Mouse (Mus musculus): Measurements from ENCODE around the gene Ylpm1.

Ylpm1 gene

DNA sequence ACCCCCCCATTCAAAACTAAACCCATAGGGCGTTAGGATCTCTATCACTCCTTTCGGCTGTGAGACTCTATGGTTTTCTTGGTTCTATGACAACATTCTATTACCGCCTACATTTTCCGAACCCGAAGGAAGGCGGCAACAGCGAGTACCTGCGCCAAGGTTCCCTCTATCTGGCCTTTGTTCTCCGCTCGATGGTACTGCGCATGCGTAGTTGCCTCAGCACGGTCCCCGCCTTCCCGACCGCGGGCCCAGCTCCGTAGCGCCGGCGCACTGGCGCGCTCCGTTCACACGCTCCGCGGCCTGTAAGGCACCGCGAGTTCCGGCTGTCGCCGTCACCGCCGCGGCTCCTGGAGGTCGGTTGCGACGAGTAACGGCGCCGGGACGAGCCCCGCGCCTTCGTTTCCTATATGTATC lies at the start of gene Ylpm1:
Gene Ylpm1, plus strand, starts transcription at position 239 of the 414 bp plus-strand sequence.
- peak; percentile 95 for DNase-seq (ENCODE audit: low spot score)

DNA sequence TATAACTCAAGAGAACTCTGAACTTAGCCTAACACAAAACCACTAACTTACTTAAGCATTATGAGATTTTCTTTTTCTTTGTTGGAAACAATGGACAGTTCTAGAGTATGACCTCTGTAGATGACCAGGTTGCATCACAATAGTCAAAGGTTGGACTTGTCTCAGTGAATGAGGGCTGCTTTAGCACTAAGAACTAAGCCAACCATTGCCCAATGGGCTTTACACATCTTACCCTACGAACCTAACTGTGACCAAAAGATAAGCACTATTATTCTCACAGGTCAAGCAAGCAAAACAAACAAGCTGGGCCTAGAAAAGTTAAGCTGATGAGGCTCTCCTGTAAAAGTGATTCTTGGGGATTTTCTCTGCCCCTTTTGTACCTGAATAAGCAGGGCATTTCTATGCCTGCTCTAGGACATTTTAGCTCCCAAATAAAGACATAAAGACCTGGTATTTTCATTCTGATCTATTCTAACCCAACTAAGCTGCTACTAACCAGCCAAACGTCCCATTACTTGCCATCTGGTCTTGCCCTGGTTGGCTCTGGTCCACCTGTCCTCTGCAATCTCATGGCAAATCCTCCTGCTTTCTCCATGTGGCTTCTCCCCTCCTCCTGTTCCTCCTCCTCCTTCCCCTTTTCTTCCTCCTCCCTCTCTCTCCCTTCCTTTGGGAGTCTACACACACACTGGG lies 48.1 kb upstream of the Ylpm1 start:
- no peak for DNase-seq (ENCODE audit: low spot score)

DNA sequence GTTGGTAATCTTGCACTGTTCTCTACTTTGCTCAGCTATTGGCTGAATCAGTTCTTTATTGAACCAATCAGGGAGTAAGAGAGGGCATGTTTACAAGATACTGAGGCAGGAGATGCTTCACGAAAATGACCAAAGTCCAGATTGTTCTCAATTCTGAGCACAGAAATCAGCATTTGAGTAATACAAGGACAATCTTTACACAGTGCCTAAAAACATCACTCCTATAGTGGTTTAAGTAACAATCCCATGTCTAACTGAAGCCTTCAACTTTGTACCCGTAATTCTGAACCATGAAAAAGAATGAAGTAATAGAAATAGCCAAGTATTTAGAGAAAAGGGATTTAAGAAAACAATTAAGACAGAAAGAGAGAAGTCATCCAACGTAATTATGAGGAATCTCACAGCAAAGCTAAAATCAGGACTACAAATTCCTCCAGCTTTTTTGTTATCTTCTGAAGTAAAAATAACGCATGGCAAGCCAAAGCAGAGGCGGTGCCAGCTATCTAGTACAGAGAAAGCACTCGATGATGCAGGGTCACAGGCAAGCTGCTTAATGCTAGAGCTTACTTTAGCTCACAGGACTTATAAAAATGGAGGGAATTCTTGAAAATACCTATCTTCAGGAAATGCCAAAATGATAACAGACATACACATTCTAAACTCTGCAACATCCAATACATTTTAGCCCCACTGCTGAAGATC lies 47.4 kb upstream of the Ylpm1 start:
- no peak for DNase-seq (ENCODE audit: low spot score)

DNA sequence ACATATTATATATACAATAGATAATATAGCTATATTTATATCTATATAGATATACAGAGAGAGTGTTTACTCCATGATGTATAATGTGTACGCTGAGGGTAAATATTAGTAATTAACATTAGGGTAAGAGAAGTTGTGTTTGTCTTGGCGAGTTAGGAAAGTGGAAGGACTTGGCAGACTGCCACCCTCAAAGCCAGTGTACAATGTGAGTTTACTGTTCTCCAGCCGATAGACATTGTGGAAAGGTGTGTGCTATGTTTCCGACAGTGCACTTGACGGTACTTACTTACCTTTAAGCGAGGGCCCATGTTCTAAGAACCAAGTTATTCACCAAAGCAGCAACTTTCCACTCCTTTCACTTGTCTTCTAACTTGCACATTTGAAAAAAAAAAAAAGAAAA lies 45.4 kb upstream of the Ylpm1 start:
- no peak for DNase-seq (ENCODE audit: low spot score)

DNA sequence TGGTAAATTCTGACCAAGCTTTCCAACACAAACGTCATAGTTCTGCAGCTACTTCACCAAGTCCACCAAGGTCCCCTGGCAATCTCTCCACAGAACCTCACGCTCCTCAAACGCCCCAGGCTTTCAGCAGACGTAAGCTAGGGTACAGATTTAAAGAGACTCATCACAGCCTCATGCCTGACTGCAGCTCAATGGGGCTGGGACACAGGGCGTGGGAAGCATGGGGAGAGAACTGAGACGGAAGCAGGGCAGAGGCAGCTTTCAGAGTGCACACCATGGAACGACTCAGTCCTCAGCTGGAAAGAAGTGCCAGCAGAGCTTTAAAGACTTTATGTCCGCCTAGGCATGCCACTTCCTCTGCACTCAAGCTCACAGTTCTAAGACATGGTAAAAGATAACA lies 44.6 kb upstream of the Ylpm1 start:
- DNase-seq (ENCODE audit: low spot score), result no peak

DNA sequence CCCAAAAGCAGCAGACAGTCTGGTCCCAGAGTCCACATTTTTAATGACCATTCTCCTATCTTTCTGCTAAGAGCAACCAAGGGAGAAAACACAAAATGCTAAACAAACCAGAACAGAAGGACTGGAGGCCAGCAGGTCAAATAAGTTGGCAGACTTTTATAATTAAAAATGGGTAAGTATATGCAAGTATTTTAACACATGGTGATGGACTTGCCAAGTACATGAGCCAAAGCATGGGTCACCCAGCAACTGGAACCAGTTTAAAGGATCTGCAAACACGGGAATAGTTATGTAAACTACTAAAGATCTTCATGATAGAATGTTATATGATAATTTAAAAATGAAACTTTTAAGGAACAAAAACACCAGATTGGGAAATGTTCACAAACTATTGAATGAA lies 43.8 kb upstream of the Ylpm1 start:
- DNase-seq (ENCODE audit: low spot score), result no peak

DNA sequence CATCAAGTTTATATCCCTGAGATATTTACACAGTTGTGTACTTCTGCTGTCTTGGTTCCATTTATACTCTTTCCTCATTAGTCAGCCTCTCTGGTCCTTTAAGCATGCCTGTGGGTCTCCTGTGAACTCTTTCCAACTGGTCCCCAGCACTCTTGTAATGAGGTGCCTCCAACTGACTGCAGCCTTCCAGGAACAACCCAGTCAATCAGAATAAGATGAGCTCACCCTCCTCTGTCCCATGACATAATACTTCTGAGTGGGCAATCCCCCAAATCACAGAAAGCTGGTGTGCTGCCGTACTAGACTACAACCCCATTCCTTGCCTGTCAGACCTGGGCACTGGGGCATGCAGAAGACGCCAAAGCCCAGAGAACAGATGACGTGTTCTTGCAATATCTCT lies 39.8 kb upstream of the Ylpm1 start:
- DNase-seq (ENCODE audit: low spot score), result no peak

DNA sequence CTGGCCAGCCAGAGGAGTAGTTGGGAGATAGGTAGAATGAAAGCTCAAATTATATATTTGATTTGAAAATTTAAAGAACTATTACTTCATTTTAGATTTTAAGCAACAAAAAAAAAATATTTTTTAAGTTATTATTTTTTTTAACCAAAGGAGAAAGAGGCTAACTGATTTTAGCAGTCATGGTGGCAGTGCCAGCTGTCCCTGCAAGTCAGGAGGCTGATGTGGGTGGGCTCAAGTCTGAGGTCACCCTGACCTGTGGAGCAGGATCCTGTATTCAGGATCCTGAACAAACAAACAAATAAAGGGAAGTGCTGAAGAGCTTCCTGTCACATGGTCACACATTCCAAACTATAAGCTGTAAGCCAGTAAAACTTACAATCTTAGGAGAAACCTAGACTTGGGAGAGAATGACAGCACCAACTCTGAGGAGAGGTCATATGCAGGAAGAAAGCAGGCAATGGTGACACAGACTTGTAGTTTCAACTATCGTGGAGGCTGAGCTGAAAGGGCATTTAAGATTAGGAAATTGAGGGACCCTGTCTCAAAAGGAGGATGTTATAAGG lies 37.2 kb upstream of the Ylpm1 start:
- no peak for DNase-seq (ENCODE audit: low spot score)

DNA sequence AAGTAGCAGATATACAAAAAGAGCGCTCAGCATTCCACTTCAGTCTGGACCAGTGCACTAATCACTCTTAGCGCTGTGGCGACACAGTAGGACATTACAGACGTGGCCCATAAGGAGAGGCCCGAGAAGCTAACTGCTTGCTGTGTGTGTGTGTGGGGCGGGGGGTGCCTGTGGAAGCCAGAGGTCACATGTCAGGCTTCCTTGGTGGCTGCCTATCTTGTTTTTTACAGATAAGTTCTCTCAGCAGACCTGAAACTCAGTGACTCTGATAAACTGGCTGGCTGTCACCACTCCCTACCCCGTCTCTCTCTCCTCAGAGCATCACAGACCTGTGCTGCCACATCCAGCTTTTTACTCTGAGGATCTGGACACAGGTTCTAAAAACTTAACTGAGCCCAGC lies 33.5 kb upstream of the Ylpm1 start:
- no peak for DNase-seq (ENCODE audit: low spot score)

DNA sequence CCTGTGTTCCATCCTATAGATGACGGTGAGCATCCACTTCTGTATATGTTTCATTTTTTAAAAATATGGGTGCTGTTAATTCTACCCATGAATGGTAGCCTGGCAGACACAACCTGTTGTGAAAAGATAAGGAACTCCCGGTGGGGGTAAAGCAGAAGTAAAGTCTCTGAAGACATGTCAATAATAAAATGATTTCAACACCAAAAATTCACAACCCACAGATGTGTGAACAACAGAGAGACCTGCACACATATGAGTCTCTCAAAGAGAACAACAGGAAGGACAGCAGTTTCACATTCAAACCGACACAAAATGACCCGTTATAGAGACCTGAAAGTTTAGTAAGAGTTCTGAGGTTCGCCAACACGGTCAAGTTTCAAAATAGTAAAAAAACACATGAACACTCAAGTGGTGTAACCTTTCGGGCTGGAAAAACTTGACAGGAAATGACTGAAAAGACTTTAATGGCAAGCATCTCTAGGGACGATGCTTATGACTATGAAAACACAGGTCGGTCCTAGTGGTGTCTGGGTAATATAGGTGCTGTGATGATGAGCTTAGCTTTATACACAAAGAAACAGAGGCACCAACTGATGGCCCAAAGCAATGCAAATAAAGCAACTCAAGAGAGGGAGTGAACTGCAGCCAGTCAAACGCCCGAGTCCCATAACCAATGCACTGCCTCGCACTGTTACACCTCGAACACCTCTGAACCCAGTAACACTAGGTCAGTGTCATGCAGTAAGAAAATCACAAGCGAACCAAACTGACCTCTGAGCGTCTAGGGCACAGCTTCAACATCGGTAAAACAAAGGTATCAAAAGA lies 27.1 kb upstream of the Ylpm1 start:
- DNase-seq (ENCODE audit: low spot score), result no peak

DNA sequence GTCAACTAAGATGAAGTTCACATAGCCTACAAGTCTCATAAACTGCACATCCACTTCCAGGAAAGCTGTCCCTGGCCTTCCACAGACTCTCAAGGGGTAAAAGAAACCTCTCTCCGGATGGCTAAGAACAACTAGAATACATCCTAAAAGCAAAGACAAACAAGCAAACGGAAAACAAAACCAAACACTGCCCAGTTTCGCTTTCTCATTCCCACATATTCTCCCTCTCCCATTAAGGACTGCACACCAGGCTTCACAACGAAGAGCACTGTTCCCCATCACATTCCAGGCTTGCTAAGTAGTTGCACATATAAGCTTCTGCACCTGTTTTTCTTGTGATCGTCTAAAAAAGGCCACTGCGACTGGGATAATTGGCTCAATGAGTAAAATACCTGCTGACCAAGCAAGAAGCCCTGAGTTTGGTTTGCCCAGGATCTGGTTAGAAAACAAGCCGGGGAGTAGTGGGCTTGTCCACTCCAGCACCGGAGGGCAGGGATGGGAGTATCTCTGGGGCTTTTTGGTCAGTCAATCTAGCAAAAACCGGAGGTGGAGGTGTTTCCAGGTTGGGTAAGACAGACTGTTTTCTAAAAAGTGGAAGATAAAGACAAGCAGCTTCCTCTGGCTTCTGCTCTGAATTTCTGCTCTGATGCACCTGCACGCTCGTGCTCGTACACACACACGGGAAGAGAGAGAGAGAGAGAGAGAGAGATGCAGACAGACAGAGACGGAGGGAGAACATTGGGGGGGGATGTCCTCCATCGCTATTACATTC lies 26.3 kb upstream of the Ylpm1 start:
- no peak for DNase-seq (ENCODE audit: low spot score)

DNA sequence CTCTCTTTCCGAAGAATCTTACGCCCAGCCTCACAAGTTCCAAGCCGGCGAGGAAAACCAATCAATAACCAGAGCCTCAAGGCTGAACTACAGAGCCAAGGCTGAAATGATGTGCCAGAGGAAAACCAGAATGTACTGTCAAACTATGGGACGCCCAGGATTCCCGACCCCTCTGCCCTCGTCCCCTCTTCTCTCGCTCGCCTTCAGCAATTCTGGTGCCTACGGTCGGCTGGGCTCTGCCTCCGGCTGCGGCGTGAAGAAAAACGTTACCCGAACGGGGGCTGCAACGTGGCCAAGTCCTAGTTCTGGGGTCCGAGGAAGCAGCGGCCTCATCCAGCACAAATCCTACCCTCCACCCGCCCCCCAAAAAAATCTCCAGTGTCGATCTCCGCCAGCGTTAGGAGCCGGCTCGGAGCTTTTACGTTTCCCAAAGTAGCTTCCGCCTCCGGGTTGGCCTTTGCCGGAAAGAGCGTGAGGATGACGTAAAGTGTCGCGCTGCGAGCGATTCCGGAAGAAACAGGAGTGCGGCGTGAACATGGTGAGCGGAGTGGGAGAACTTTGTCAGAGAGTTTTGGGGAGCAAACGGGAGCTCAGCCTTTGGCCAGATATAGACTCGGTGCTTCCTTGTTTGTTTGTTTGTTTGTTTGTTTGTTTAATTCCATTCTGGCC lies 25.6 kb upstream of the Ylpm1 start, which contains the start of the genes Fcf1 and Arel1:
Gene Fcf1, plus strand, starts transcription at position 470 of the 669 bp plus-strand sequence.
Gene Arel1, minus strand, starts transcription at position 473 of the 669 bp plus-strand sequence.
- peak; percentile 83 for DNase-seq (ENCODE audit: low spot score)

DNA sequence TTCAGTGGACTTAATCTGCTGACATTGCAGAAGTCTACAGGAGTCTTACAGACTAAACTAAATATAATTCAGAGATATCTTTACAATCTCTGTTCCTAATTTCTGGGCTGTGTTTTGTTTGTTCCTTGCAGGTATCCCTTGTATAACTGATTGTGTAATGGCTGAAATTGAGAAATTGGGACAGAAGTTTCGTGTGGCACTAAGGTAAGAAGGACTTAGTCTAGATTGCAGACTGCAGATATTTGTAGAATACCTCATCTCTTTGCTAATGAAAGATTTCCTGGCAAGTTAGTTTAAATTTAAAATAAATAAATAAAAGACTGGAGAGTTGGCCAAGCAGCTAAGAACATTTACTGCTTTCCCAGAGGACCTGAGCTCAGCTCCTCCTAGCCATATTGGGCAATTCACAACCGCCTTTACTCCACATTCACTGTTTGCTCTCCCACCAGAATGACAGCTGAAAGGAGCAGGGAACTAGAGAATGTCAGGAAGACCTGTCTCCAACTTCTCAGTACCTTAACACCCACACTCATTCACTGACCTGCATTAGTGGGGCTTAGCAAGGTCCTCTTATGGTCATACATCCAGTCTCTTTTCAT lies 16.8 kb upstream of the Ylpm1 start:
- no peak for DNase-seq (ENCODE audit: low spot score)

DNA sequence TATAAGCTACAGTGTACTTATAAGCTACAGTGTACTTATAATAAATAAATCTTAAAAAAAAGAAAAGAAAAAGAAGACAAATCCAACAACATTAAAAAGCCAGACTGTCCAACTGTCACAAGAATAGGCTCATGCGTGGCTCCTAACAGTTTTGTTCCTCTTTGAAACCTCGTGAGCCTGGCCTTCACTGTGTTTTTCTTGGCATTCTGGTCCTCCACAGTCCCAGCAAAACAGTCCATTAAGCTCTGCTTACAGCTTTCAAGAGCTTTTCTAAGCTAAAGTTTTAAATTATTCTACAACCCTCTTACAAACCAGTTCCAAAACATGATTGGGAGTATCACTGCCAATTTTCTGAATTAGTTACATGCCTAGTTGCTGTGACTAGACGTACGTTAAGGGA lies 6.7 kb upstream of the Ylpm1 start:
- no peak for DNase-seq (ENCODE audit: low spot score)

DNA sequence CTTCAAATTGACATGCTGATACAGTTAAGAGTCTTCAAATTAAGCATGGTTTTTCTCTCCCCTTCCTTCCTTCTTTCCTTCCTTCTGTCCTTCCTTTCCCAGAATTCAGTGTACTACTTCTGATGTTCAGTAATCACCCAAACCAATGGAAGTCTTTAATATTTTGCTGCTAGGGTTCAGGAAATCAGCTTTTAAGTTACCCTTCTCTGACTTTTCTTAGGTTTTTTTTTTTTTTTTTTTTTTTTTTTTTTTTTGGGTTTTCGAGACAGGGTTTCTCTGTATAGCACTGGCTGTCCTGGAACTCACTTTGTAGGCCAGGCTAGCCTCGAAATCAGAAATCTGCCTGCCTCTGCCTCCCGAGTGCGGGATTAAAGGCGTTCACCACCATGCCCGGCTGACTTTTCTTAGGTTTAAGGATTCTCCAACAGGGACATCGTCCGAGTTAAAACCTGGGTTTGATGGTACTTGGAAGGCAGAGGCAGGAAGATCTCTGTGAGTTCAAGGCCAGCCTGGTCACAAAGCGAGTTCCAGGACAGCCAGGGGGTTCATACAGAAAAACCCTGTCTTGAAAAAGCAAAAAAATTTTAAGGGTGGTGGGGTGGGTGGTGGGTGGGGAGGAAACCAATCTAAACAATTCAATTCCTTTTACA lies 884 bp upstream of the Ylpm1 start:
- no peak for DNase-seq (ENCODE audit: low spot score)

DNA sequence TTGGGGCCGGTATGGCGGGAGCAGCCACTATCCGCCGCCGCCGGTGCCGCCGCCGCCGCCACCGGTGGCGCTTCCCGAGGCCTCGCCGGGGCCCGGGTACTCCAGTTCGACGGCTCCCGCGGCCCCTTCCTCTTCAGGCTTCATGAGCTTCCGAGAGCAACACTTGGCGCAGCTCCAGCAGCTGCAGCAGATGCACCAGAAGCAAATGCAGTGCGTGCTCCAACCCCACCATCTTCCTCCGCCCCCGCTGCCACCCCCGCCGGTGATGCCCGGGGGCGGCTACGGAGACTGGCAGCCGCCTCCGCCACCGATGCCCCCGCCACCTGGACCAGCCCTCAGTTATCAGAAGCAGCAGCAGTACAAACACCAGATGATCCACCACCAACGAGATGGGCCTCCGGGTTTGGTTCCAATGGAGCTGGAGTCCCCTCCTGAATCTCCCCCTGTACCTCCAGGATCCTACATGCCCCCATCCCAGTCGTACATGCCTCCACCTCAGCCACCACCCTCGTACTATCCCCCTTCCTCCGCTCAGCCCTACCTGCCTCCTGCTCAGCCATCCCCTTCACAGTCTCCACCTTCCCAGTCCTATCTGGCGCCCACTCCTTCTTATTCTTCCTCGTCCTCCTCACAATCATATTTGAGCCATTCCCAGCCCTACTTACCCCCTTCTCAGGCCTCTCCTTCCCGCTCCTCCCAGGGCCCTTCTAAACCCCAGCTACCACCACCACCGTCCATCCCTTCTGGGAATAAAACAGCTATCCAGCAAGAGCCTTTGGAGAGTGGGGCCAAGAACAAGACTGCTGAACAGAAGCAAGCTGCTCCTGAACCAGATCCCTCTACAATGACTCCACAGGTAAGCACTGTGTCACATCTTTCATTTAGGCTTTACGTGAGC lies 629 bp downstream of the Ylpm1 start:
- DNase-seq (ENCODE audit: low spot score), result peak; percentile 5

DNA sequence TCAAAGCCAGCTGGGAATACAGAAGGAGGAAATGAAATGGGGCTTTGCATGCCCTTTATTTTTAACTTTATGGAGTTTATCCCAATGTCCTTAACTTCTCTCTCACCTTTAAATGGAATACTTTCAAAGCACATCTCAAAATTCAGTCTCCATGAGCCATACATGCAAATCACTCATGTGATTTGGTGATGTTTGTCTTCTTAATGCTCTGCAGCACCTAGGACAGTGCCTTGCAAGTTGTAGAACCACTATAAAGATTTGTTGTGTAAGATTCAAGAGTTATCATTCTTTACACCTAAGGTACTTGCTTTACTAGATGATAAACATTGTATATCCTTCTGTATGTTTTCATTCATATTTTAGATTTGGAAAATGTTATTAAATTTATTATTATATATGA lies 2.9 kb downstream of the Ylpm1 start:
- DNase-seq (ENCODE audit: low spot score), result no peak

DNA sequence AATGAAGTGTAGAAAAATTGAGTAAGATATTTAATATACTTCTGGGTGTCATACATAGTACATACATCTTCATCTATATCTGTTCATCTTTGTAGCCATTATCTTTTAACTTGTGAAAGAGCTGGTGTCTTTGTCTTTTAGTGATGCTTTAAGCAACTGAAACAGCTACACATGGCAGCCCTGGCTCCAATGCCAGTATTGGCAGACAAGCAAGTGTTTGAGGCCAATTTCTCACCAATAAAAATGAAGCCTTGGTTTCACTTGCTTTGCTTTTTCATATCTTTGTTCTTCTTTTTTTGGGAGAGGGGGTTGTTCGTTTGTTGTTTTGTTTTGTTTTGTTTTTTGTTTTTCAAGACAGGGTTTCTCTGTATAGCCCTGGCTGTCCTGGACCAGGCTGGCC lies 10.1 kb downstream of the Ylpm1 start:
- DNase-seq (ENCODE audit: low spot score), result no peak

DNA sequence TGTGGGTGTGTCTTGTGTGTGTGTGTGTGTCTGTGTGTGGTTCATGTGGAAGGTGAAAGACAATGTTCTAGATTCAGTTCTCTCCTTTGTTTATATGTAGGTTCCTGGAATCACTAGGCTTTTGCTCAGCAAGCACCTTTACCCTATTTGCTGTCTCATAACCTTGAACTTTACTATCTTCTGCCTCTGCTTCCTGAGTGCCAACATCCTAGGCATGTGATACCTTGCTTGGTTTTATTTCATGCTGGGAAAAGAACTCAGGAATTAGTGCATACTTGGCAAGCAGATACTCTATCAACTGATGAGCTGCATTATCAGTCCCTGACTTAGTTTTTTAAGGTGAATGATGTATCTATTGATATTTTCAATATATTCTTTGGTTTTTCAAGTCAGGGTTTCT lies 10.9 kb downstream of the Ylpm1 start:
- no peak for DNase-seq (ENCODE audit: low spot score)

Data from urinary bladder, postnatal 25 days (tissue).